Mouse (Mus musculus): ENCODE measurements around the gene Dhx29. TPM values are rescaled to one million over a fixed set of nuclear protein-coding genes. Genes with fewer than 3 reads are reported as not detected.
"Not testable (repeated sequence)": the region's sequence is repeated elsewhere in the genome, so short reads cannot be mapped to it uniquely, and the experiment has no call there.

Gene Dhx29
- polyA plus RNA-seq, 1 experiment = 11.2 TPM

- no peak overlapping the region for H3K4me3 ChIP-seq (ENCODE audit: insufficient read depth, low read length)
- H3K4me1 ChIP-seq (ENCODE audit: control insufficient read depth, insufficient read depth, low read length) = no peaks in the 10 kb centered on the region
- H3K27ac ChIP-seq (ENCODE audit: insufficient read depth, low read length) = no peak overlapping the region
- TF ChIP-seq POLR2A (IDR thresholded peaks at IDR 0.05; ENCODE audit: extremely low read depth, insufficient read depth, low read length) = no peak
- TF ChIP-seq CTCF (IDR thresholded peaks at IDR 0.05; ENCODE audit: extremely low read depth, insufficient read depth, low read length) = no peak
Observed at GRCm38 (mm10) chr13:112996407-112996806, 69.2 kb downstream of the Dhx29 start.

DNA sequence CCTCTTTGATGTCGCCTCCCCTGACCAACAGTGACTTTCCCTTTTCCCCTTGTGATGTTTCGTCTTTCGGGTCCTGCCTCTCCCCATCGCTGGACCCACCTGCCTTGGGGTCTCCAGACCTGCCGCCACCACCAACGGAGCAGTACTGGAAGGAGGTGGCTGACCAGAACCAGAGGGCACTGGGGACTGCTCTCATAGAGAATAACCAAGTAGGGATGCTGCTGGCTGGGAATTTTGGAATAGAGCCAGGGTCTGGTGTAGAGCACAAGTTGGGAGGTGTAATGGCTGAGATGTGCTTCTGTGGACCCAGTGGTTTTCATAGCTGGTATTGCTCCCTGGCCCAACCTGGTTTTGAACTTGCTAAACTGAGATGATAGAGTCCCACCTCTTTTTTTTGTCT is 70.1 kb downstream of the Dhx29 start:
- no peak for TF ChIP-seq CTCF (IDR thresholded peaks at IDR 0.05; ENCODE audit: extremely low read depth, insufficient read depth, low read length)
- TF ChIP-seq POLR2A (IDR thresholded peaks at IDR 0.05; ENCODE audit: extremely low read depth, insufficient read depth, low read length) = no peak
- no peak overlapping the region for H3K27ac ChIP-seq (ENCODE audit: insufficient read depth, low read length)
- H3K4me3 ChIP-seq (ENCODE audit: insufficient read depth, low read length) = no peak overlapping the region
- H3K4me1 ChIP-seq (ENCODE audit: control insufficient read depth, insufficient read depth, low read length) = no peaks in the 10 kb centered on the region

DNA sequence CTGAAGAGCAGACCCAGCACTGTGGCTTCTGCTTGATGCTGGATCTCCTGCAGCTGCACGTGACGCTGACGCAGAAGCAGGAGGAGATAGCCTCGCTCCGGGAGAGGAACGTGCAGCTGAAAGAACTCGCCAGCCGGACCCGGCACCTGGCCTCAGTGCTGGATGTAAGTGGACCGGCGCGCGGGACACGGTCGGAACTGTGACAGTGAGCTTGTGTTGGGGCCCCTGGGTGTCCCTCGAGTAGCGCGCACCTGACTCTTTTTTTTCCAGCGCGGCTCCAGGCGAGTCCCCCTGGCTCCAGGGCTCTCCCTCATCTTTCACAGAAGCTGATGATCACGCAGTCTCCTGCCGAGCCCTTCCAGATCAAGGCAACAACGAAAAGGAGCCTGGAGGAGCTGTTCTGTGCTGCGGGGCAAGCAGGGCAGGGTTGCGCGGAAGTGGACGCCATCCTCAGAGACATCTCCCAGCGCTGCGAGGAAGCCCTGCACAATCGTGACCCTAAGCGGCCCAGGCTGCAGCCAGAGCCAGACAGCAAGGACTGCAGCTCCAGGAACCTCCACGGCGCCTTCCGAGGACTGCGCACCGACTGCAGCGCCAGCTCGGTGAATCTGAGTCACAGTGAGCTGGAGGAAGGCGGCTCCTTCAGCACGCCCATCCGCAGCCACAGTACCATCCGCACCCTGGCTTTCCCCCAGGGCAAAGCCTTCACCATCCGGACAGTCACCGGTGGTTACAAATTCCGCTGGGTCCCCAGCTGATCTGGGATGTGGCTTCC is 71.4 kb downstream of the Dhx29 start:
- TF ChIP-seq CTCF (IDR thresholded peaks at IDR 0.05; ENCODE audit: extremely low read depth, insufficient read depth, low read length) = no peak
- peak; percentile 59; the same call in 1 of the 2 replicates for TF ChIP-seq POLR2A (IDR thresholded peaks at IDR 0.05; ENCODE audit: extremely low read depth, insufficient read depth, low read length)
- peak overlapping the region; percentile 38; the same call in 1 of the 2 replicates for H3K27ac ChIP-seq (ENCODE audit: insufficient read depth, low read length)
- H3K4me1 ChIP-seq (ENCODE audit: control insufficient read depth, insufficient read depth, low read length) = no peaks in the 10 kb centered on the region
- peak overlapping the region; percentile 47 for H3K4me3 ChIP-seq (ENCODE audit: insufficient read depth, low read length)

GRCm38 (mm10) chr13:113000090-113000489 is 72.8 kb downstream of the Dhx29 start:
- TF ChIP-seq CTCF (IDR thresholded peaks at IDR 0.05; ENCODE audit: extremely low read depth, insufficient read depth, low read length) (no peak), POLR2A (IDR thresholded peaks at IDR 0.05; ENCODE audit: extremely low read depth, insufficient read depth, low read length) (no peak)
- no peak overlapping the region for H3K4me3 ChIP-seq (ENCODE audit: insufficient read depth, low read length)
- no peaks in the 10 kb centered on the region for H3K4me1 ChIP-seq (ENCODE audit: control insufficient read depth, insufficient read depth, low read length)
- H3K27ac ChIP-seq (ENCODE audit: insufficient read depth, low read length) = no peak overlapping the region

DNA sequence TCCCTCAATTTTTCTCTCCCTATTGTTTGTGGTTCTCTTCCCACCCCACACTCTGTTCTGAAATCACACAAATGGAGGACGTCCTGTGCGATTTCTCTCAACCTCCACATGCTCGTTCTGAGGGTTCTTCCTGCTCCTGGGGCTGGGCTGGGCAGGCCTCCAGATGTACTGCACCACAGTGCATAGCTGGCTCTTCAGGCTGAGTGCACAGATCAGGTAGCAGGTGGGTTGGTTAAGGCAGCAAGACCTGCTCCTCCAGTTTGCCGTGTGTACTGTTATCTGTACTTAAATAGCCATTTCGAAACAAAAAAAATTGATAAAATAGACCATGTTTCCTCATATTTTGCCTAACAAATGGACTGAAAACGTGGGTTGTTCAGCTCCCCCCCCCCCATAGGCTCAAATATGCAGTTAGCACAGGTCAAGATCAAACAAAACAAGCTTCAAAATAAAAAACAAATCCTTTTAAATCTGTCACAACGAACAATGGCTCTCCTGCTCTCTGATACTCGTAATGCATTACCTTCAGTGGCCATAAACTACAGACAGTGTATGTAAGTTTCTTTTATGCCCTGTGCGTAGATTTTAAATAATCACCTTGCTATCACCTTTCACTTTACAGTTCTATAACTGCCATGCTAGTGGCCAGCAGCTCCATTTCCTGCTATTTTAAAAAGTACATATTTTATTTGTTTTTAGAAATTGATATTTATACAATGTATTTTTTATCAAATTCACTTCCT is 73.5 kb downstream of the Dhx29 start:
- no peak overlapping the region for H3K4me3 ChIP-seq (ENCODE audit: insufficient read depth, low read length)
- no peak for TF ChIP-seq CTCF (IDR thresholded peaks at IDR 0.05; ENCODE audit: extremely low read depth, insufficient read depth, low read length)
- no peak for TF ChIP-seq POLR2A (IDR thresholded peaks at IDR 0.05; ENCODE audit: extremely low read depth, insufficient read depth, low read length)
- no peak overlapping the region for H3K27ac ChIP-seq (ENCODE audit: insufficient read depth, low read length)
- H3K4me1 ChIP-seq (ENCODE audit: control insufficient read depth, insufficient read depth, low read length) = no peaks in the 10 kb centered on the region

DNA sequence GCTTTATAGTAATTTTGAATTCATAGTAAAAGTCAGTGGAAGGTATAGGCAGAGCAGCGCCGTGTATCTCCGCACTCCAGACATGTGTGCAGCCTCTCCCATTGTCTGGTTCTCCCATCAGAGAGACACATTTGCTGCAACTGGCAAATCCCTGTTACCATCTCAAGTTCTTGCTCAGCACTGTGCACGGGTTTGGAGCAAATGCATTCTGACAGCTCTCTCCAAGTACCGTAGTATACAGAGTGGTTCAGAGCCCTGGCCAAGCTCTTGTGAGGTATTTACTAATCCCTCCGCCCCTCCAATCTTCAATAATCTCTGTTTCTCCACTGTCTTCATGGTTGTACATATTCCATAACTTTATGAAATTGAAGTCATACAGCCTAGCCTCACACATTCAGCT is 85.4 kb downstream of the Dhx29 start:
- Histone ChIP-seq H3K4me3 (ENCODE audit: insufficient read depth, low read length) (no peak overlapping the region), H3K27ac (ENCODE audit: insufficient read depth, low read length) (no peak overlapping the region), H3K4me1 (ENCODE audit: control insufficient read depth, insufficient read depth, low read length) (no peaks in the 10 kb centered on the region)
- no peak for TF ChIP-seq CTCF (IDR thresholded peaks at IDR 0.05; ENCODE audit: extremely low read depth, insufficient read depth, low read length)
- TF ChIP-seq POLR2A (IDR thresholded peaks at IDR 0.05; ENCODE audit: extremely low read depth, insufficient read depth, low read length) = no peak

GRCm38 (mm10) chr13:113013174-113013953 is 86.1 kb downstream of the Dhx29 start:
- peak overlapping the region; percentile 33 for H3K4me3 ChIP-seq (ENCODE audit: insufficient read depth, low read length)
- H3K27ac ChIP-seq (ENCODE audit: insufficient read depth, low read length); H3K4me1 ChIP-seq (ENCODE audit: control insufficient read depth, insufficient read depth, low read length): not testable (repeated sequence)

Other genes starting within 250 kb of the Dhx29 start
- 27.4 and 28.4 TPM in 2 replicates for gene Plpp1, start 126.7 kb upstream of the Dhx29 start, polyA plus RNA-seq (2012; rRNA removed)
- 34.7 and 37.9 TPM in 2 replicates for gene Mtrex, start 56 bp upstream of the Dhx29 start, polyA plus RNA-seq (2012; rRNA removed)
- gene Ccno, start 60.3 kb downstream of the Dhx29 start, polyA plus RNA-seq (2012; rRNA removed) = 1.8 and 2.7 TPM in 2 replicates
- 0.10 and 0.13 TPM in 2 replicates for gene Mcidas, start 66.4 kb downstream of the Dhx29 start, polyA plus RNA-seq (2012; rRNA removed)
- 0.08 TPM in 1 of 2 replicates, not detected in the other for gene Cdc20b, start 107.7 kb downstream of the Dhx29 start, polyA plus RNA-seq (2012; rRNA removed)
- 10.4 and 10.7 TPM in 2 replicates for gene Gpx8, start 119.0 kb downstream of the Dhx29 start, polyA plus RNA-seq (2012; rRNA removed)
- 0.13 and 0.51 TPM in 2 replicates for gene Gzma, start 173.5 kb downstream of the Dhx29 start, polyA plus RNA-seq (2012; rRNA removed)

All from cortical plate, adult 2 months (tissue).